Mouse (Mus musculus) stomach, postnatal 0 days (tissue): Measurements from ENCODE around the gene Zfp592.

Source experiments
- CTCF ChIP-seq: IDR thresholded peaks from 2 replicates; pipeline ENCODE4 v1.5.1; 2016; ENCODE audit warnings: antibody characterized with exemption, low read depth, mild to moderate bottlenecking, moderate library complexity
- EP300 ChIP-seq: optimal IDR thresholded peaks from 2 replicates; pipeline ENCODE3; 2016; ENCODE audit warnings: antibody characterized with exemption

DNA sequence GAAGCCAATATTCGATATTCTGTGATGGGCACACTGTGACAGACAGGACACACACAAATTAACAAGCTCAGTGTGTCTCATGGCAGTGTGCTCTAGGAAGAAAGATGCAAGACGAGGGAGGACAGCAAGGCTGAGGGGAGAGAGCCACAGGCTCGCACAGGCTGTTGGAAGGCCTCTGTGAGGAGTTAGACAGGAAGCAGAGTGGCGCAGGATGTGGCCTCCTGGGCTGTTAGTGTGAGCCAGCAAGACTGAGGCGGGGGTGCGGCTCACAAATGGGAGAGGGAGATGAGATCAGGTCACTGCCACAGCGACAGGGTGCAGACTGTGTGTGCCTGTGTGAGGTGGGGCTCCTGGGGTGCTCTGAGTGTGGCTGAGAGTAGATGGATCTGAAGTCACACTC, 81.8 kb downstream of the Zfp592 start:
- no peak for TF ChIP-seq CTCF
- no peak for TF ChIP-seq EP300
